Mouse (Mus musculus) lung, adult 18-20 months (tissue): ENCODE results near the gene Galnt7.

ENCODE experiments used
- DNase-seq, 2 experiments: peaks; one replicate each; pipeline ENCODE4 v3.0.0; 2022; ENCODE audit warnings: mixed read lengths in 2 of 2

The Galnt7 gene

DNA sequence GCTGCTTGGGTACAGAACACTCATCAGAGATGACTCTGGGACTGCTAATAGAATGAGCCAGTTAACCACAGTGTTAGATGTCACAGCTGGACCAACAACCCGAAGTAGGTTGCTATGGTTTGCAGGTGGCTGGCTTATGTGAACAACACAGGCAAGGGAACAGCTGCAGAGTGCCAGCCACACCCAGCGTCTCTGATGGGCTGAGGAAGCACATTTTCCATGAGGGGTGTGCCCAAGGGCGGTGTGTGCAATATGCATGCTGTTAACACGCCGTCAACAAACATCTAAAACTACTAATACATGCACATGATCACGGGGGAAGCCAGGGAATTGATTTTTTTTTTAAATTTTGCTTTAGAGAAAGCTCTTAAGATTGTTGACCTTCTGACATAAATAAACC is 73.0 kb downstream of the Galnt7 start:
- DNase-seq, result peak; percentile 21 to 27

GRCm38 (mm10) chr8:57577301-57577700 is 75.5 kb downstream of the Galnt7 start:
- no peak for DNase-seq

- DNase-seq, result peak; percentile 59 to 63
These were observed 76.6 kb downstream of the Galnt7 start for GRCm38 (mm10) chr8:57576238-57576637.

DNA sequence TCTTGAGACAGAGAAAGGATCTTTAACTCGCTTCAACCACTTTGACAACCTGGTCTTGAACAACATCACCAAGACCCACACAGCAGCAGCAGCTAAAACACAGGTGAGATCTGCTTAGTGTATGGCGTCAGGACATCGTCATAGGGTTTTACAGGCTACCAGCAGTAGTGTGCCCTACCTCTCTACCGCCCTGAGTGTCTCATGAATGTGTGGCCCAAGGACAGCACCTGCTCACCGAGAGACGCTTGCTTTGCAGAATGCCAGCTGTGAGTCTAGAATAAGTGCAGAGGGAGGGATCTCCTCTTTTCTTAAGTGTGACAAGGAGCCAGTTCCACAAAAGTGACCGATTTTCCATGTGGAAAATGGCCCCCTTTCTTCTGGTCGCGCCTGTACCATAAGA is 77.5 kb downstream of the Galnt7 start:
- DNase-seq, result no peak

DNA sequence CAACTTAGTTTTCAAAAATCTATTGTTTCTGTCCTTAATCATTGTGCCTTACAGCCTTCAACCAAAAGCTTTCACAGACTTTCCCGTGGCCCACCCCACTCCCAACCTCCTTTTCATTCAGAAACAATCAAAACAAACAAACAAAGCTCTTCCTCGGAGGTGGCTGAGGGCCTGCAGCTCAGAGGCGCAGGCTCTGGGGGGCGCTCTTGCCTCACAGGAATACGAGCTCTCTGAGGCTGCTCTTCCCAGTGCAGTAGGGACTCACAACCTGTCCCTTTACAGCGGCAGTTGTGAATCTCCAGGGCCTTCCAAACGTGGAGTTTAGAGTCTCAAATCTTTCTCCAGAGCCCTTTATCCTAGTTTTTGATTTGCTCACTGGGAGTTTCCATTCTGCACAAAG is 78.4 kb downstream of the Galnt7 start:
- peak; percentile 43 to 50 for DNase-seq

- DNase-seq, result no peak
These were observed 79.0 kb downstream of the Galnt7 start for GRCm38 (mm10) chr8:57573844-57574243.

GRCm38 (mm10) chr8:57569886-57570285 is 82.9 kb downstream of the Galnt7 start:
- no peak for DNase-seq

- no peak for DNase-seq
These were observed 83.4 kb downstream of the Galnt7 start for GRCm38 (mm10) chr8:57569400-57569795.

DNA sequence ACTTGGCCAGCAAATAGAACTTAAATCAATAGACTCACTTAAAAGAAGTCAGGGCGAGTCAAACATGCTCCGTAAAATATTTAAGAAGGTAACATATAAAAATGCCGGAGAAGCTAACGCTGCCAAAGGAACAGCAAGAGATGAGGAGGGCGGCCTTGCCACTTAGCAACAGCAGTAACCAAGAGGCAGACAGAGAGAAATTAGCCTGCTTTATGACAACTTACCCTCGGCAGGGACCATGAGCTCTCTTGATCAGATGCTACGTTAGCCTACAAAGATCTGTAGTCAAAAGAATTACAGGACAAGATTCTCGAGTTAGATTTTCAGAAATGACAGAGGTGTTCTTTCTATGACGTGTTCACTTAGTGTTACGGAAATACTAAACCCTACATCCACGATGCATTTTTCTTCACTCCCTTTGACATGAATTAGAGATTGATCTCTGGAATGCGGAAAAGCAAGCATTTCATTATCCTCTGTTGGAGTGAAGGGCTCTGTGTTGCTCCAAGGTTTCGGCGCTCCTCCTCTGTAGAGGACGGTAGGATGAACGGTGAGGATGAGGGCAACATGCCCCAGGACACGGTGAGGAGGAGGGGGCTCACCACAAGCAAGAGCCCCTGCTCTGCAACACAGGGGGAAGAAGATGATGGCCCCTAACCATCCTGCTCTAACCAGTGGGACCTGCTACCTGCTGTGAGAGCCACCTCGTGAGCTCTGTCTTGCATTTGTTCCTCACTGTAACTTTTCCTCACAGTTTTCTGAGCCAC is 84.0 kb downstream of the Galnt7 start:
- DNase-seq, result no peak

GRCm38 (mm10) chr8:57567998-57568397 is 84.8 kb downstream of the Galnt7 start:
- no peak for DNase-seq

- DNase-seq, result no peak
These were observed 87.8 kb downstream of the Galnt7 start for GRCm38 (mm10) chr8:57565039-57565438.

DNA sequence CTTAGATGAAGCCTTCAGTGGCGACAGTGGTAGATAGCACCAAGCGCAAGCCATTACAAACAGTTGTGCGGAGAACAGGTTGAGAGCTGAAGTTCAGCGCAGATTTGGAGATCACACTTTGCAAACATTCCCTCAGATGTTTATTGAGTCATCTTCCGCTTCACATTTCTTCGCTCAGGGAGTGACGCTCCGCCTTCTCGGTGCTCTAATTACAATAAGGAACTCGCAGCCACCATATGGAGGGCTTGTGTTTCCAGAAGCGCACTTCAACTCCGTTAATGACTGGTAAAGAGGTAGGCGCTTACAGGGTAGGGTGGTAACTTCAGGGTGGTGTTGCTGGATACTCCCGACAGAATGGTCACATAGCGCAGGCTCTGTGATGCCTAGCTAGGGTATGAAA is 89.1 kb downstream of the Galnt7 start:
- DNase-seq, result no peak

DNA sequence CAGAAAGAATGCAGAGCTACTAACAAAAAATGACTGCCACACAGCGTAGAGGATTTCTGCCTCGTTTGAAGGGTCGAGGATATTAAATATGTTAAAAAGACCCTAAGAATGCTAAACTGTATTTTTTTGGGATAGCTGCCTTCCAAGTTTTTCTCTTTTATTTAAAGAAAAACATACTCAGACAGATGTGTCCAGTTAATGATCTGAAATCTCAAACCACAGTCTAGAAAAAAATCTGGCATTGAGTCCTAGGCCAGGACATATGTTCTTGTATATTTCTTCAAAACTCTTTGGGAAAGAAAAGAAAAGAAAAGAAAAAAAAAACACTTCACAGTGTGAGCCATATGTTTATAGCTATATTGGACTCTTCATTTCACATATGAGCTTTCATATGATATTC is 90.1 kb downstream of the Galnt7 start:
- no peak for DNase-seq

DNA sequence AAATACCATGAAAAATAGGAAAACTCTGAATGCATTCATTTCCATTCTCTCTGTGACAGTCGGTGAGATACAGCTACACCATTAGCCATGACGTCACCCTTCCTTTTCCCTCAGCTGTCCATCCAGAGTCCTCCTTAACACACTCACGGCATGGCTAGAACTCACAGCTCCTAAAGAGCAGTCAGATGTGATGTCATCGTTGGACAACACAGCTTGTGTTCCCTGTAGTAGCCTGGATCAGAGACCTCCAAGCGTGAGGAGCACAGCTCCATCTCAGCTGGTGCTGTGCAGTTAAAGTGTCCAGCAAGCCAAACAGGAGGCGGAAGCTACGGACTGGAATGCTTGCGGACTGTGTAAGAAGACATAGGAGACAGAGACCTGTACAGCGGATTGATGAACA is 91.9 kb downstream of the Galnt7 start:
- no peak for DNase-seq

DNA sequence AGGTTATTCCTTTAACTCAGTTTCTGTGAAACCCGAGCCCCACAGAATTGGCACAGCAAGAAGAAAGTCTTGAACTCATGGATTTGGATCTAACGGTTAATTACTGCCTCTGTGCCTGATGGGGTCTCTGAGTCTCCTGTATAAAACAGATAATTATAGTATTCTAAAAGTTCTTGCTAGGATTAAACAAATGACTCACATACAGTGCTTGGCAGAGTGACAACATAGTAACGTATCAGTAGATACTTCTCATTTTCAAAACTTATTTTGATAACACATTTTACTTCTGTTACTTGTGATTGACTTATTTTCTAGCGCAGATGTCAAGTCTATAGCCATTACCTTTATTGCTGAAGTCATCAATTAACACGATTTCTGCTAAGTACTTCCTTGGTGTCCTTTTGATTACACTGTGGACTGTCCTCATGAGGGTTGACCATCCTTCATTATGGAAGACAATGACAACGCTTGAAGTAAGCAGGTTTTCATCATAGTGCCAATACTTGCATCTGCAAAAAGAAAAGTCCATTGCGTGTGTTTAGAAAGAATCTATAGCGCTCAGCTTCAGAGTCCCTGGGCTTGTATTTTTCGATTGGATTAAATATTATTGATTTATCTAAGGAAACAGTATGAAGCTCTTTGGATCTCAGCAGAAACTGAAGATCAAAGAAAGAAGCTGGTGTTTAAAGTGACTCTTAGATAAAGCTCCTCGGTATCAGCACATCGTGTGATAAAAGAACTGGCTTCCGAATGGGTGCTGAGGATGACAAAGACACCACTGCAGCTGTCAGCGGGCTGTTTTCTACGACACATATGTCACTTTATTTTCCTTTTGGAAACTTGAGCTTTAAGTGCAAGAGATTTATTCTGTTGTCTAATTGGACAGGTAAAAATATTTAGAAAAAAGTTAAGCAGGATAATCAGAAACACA is 100.5 kb downstream of the Galnt7 start:
- DNase-seq, result no peak

GRCm38 (mm10) chr8:57547581-57547980 is 105.3 kb downstream of the Galnt7 start:
- DNase-seq, result no peak

- DNase-seq, result no peak
These were observed 106.0 kb downstream of the Galnt7 start for GRCm38 (mm10) chr8:57546834-57547233.

GRCm38 (mm10) chr8:57546401-57546800 is 106.4 kb downstream of the Galnt7 start:
- DNase-seq, result no peak

- DNase-seq, result peak in 1 of 2 experiments; percentile 14
These were observed 111.4 kb downstream of the Galnt7 start for GRCm38 (mm10) chr8:57541405-57541804.

- no peak for DNase-seq
These were observed 111.9 kb downstream of the Galnt7 start for GRCm38 (mm10) chr8:57540951-57541350.

- peak; percentile 37 to 43 for DNase-seq
These were observed 112.6 kb downstream of the Galnt7 start for GRCm38 (mm10) chr8:57540110-57540838.

DNA sequence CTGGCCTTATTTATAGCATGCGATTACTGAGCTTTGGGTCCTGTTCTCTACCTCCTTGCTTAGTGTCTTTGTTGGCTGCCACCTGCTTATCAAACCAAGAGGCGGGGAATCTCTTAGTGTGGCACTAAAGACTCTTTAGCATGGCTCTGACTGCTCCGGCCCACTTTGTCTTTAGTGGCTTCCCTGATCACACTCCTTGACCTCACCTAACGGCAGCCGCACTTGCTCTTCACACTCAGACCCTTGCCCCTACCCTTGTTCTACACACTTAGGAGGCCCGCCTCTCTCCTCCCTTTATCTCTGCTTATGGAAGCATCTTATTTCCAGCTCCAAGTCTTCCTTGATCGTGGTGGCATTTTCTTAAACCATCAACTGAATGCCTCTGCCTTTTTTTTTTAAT is 114.2 kb downstream of the Galnt7 start:
- no peak for DNase-seq

DNA sequence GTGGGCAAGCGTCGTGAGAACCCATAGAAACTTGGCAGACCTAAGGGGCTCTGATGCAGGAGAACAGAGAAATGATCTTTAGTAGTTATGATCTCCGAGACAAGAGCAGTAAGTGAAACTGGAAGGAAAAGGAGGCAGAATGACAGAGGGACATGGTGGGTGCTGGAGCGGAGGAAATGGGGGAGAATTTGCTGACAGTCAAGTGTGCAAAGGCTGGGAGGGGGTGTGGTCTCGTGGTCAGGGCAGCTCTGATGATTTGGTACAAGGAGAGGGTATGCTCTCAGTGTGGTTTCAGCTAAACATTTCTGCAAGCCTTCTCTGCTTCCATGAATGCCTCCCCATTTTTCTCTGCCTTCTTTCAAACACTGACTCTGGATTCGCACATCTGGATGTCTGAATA is 116.7 kb downstream of the Galnt7 start:
- no peak for DNase-seq
